Mouse (Mus musculus): Measurements from ENCODE around the gene Zscan10. TPM values are rescaled to one million over a fixed set of nuclear protein-coding genes. Genes with fewer than 3 reads are reported as not detected.

The Zscan10 gene
- polyA plus RNA-seq (2021) = not detected

- H3K27me3 ChIP-seq = peaks cover 4% of the 10 kb centered on the region
- no peak for TF ChIP-seq CTCF (IDR thresholded peaks at IDR 0.05)
- ChIA-PET CTCF (interaction anchor here (0.9 to 2.5 kb wide), 3 partner anchors 10 to 41 kb away, joined by 3 to 11 read pairs (median 4); no protein-coding TSS in a partner anchor), POLR2A (interaction anchor here (0.6 kb wide), 1 partner anchor 38 kb away, joined by 3 read pairs; no protein-coding TSS in a partner anchor)
- in situ Hi-C loops (cut with MboI; ENCODE audit: low pct_unique_long_range_greater_than_20kb) = no loop called here
- no peak for ATAC-seq
- DNase-seq (ENCODE audit: low read depth, low spot score) = no peak
These were observed at the start of gene Zscan10 for GRCm38 (mm10) chr17:23600641-23601622. Gene Zscan10 (plus strand): TSS chr17:23600856.

DNA sequence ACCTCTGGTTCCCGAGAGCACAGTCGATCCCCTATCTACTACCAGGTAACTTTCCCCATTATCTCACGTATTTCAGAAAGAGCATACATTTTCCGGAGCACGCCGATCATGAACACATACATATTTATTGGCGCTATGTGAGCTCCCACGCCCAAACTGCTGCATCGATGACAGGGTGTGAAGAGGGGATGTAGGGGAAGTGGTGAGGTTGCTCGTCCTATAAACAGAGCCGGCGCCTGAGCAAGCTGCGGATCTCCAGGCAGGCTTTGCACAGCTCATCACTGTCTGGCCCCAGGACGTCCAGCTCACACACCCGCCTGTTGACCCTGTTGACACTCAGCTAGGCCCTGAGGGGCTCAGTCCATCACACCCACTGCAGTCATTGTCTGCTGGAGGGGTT, 49.8 kb upstream of the Zscan10 start:
- ChIA-PET POLR2A (interaction anchor here (0.7 to 3.5 kb wide), 3 partner anchors 8 to 48 kb away, joined by 3 to 18 read pairs (median 4); partner anchors contain the start of genes Zfp13 and Zfp213), CTCF (interaction anchor here (2.2 kb wide), 2 partner anchors 9 to 13 kb away, joined by 6 to 14 read pairs; partner anchors contain the start of gene Zfp213)
- ATAC-seq = peak; percentile 27
- no peak for TF ChIP-seq CTCF (IDR thresholded peaks at IDR 0.05)
- in situ Hi-C loops (cut with MboI; ENCODE audit: low pct_unique_long_range_greater_than_20kb) = loop anchor here (10.0 to 25.0 kb wide), 3 partner anchors 686 to 1839 kb away; partner anchors contain the start of genes Zfp760, Zfp942, Zfp943 and Zfp945
- DNase-seq (ENCODE audit: low read depth, low spot score) = no peak
- no peaks in the 10 kb centered on the region for H3K27me3 ChIP-seq

GRCm38 (mm10) chr17:23551416-23551815, 49.2 kb upstream of the Zscan10 start:
- TF ChIP-seq CTCF (IDR thresholded peaks at IDR 0.05) = no peak
- ATAC-seq (no peak), DNase-seq (ENCODE audit: low read depth, low spot score) (no peak)
- POLR2A ChIA-PET = interaction anchor here (1.0 to 3.5 kb wide), 2 partner anchors 8 to 12 kb away, joined by 3 to 18 read pairs; partner anchors contain the start of gene Zfp213
- no peaks in the 10 kb centered on the region for H3K27me3 ChIP-seq
- CTCF ChIA-PET = interaction anchor here (2.2 kb wide), 2 partner anchors 9 to 12 kb away, joined by 6 to 14 read pairs; partner anchors contain the start of gene Zfp213
- in situ Hi-C loops (cut with MboI; ENCODE audit: low pct_unique_long_range_greater_than_20kb) = loop anchor here (10.0 to 25.0 kb wide), 3 partner anchors 687 to 1839 kb away; partner anchors contain the start of genes Zfp760, Zfp942, Zfp943 and Zfp945

- H3K27me3 ChIP-seq = no peaks in the 10 kb centered on the region
- DNase-seq (ENCODE audit: low read depth, low spot score) (no peak), ATAC-seq (no peak)
- no peak for TF ChIP-seq CTCF (IDR thresholded peaks at IDR 0.05)
- POLR2A ChIA-PET = interaction anchor here (3.5 kb wide), 1 partner anchor 11 kb away, joined by 18 read pairs; the partner anchor contains the start of gene Zfp213
- in situ Hi-C loops (cut with MboI; ENCODE audit: low pct_unique_long_range_greater_than_20kb) = loop anchor here (10.0 to 25.0 kb wide), 3 partner anchors 687 to 1840 kb away; partner anchors contain the start of genes Zfp760, Zfp942, Zfp943 and Zfp945
- CTCF ChIA-PET = interaction anchor here (1.0 to 1.4 kb wide), 2 partner anchors 10 to 148 kb away, joined by 3 to 6 read pairs; no protein-coding TSS in a partner anchor
These were observed 48.7 kb upstream of the Zscan10 start for GRCm38 (mm10) chr17:23551963-23552362.

GRCm38 (mm10) chr17:23552896-23553633, 47.6 kb upstream of the Zscan10 start:
- ATAC-seq (no peak), DNase-seq (ENCODE audit: low read depth, low spot score) (no peak)
- ChIA-PET POLR2A (interaction anchor here (3.5 kb wide), 1 partner anchor 10 kb away, joined by 18 read pairs; the partner anchor contains the start of gene Zfp213), CTCF (interaction anchor here (1.0 to 1.4 kb wide), 2 partner anchors 9 to 147 kb away, joined by 3 to 6 read pairs; no protein-coding TSS in a partner anchor)
- TF ChIP-seq CTCF (IDR thresholded peaks at IDR 0.05) = no peak
- no peaks in the 10 kb centered on the region for H3K27me3 ChIP-seq
- in situ Hi-C loops (cut with MboI; ENCODE audit: low pct_unique_long_range_greater_than_20kb) = loop anchor here (10.0 to 25.0 kb wide), 3 partner anchors 688 to 1841 kb away; partner anchors contain the start of genes Zfp760, Zfp942, Zfp943 and Zfp945

DNA sequence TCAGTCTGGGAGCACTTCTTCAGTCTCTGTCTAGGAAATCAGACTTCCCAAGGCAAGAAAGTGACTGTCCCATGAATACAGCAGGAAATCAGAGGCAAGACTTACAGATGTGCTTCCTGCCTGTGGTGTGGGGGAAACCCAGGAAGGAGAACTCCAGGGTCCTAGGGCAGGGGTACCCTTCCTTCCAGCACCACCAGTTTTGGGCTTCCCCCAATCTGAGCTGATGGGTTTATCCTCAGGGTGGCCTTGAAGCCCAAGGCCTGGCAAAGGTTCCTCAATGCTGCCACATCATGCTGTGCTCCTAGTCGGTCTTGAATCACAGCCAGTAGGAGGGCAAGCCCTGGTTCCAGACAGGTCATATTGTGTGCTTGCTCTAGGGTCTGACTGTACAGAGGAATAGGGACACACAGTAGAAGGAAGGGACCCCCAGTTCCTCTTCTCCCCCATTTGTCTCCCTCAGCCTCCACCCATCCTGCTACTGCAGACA, 47.0 kb upstream of the Zscan10 start:
- DNase-seq (ENCODE audit: low read depth, low spot score) (no peak), ATAC-seq (no peak)
- in situ Hi-C loops (cut with MboI; ENCODE audit: low pct_unique_long_range_greater_than_20kb) = loop anchor here (10.0 to 25.0 kb wide), 3 partner anchors 689 to 1841 kb away; partner anchors contain the start of genes Zfp760, Zfp942, Zfp943 and Zfp945
- no peaks in the 10 kb centered on the region for H3K27me3 ChIP-seq
- CTCF ChIA-PET = interaction anchor here (1.4 kb wide), 1 partner anchor 8 kb away, joined by 6 read pairs; no protein-coding TSS in a partner anchor
- TF ChIP-seq CTCF (IDR thresholded peaks at IDR 0.05) = no peak
- POLR2A ChIA-PET = interaction anchor here (3.5 kb wide), 1 partner anchor 9 kb away, joined by 18 read pairs; the partner anchor contains the start of gene Zfp213

DNA sequence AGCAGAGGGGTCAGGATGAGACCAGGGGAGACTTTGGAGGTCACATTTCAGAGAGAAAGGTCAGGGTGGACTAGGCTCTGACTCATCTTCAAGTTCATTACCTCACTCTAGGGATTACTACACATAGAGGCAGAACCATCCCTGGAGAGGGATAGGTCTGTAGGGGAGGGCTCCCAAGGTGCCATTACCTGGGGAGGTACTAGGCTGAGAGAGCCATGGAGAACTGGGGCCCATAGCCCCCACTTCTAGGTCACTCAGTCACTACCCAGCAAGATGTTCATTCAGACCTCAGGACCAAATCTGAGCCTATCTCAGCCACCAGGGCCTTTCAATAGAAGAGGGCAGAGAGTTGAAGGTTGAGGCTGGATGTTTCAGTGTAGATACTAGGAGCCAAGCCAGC, 46.3 kb upstream of the Zscan10 start:
- TF ChIP-seq CTCF (IDR thresholded peaks at IDR 0.05) = no peak
- no peaks in the 10 kb centered on the region for H3K27me3 ChIP-seq
- ChIA-PET POLR2A (interaction anchor here (0.6 kb wide), 1 partner anchor 18 kb away, joined by 3 read pairs; no protein-coding TSS in a partner anchor), CTCF (no interaction called here)
- DNase-seq (ENCODE audit: low read depth, low spot score) (no peak), ATAC-seq (no peak)
- in situ Hi-C loops (cut with MboI; ENCODE audit: low pct_unique_long_range_greater_than_20kb) = loop anchor here (10.0 to 25.0 kb wide), 3 partner anchors 690 to 1842 kb away; partner anchors contain the start of genes Zfp760, Zfp942, Zfp943 and Zfp945

DNA sequence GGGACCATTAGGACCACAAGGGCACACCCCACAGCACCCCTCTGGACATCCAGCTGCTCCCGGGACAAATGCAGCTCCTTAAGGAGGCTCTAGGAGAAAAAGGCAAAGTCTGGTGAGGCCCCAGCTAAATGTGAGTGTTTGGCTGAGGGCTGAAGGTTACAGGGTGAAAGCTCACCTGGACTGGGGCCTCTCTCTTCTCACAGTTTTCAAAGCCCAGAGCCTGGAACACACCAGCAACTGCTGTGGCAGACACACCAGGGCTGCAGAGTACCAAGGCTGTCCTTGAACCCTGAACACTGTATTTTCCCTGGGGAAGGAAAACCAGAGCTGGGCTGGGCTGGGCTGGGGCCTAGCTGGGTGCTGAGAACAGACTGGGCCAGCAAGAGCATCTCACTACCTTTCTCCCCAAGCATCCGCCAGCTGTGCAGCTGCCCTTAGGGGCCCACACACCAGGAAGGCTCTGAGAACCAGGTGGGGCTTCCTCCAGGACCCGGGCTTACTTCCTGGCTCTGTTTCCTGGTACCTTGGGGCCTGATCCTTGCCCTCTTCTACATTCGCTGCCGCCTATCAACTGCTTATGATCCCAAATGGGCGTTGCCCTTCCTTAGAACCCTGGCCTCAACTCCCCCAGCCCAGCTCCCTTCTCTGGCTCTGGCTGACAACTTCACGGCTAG, 45.3 kb upstream of the Zscan10 start:
- ATAC-seq = no peak
- DNase-seq (ENCODE audit: low read depth, low spot score) = no peak
- in situ Hi-C loops (cut with MboI; ENCODE audit: low pct_unique_long_range_greater_than_20kb) = loop anchor here (10.0 to 25.0 kb wide), 3 partner anchors 691 to 1843 kb away; partner anchors contain the start of genes Zfp760, Zfp942, Zfp943 and Zfp945
- no peaks in the 10 kb centered on the region for H3K27me3 ChIP-seq
- CTCF ChIA-PET = interaction anchor here (1.1 to 2.5 kb wide), 2 partner anchors 9 to 17 kb away, joined by 3 to 5 read pairs; no protein-coding TSS in a partner anchor
- POLR2A ChIA-PET = interaction anchor here (0.5 to 0.6 kb wide), 2 partner anchors 17 to 103 kb away, joined by 3 to 4 read pairs; no protein-coding TSS in a partner anchor
- TF ChIP-seq CTCF (IDR thresholded peaks at IDR 0.05) = no peak
